Mouse (Mus musculus) small intestine, adult 2 months (tissue): Measurements from ENCODE around the gene P4ha2.

Experiments used
- CTCF ChIP-seq: fragments of 200-500 bp; IDR thresholded peaks from 2 replicates; pipeline ENCODE4 v1.5.1; 2012; ENCODE audit warnings: low read depth, mild to moderate bottlenecking, control low read depth, inconsistent platforms, low read length, moderate library complexity, mixed read lengths; ENCODE audit not compliant: insufficient replicate concordance, insufficient read length; ENCODE audit errors: extremely low read depth
- POLR2A ChIP-seq: fragments of 200-500 bp; IDR thresholded peaks from 2 replicates; pipeline ENCODE4 v1.6.1; 2012; ENCODE audit warnings: low read depth, mild to moderate bottlenecking, control low read depth, inconsistent platforms, low read length, moderate library complexity

- TF ChIP-seq CTCF, result no peak
- TF ChIP-seq POLR2A, result no peak
These were observed 17.2 kb upstream of the P4ha2 start for GRCm38 (mm10) chr11:54082725-54083124.
